Mouse (Mus musculus): ENCODE measurements at regions not wholly inside any gene's neighbourhood (a gene's known extent, or its start where the extent isn't known, plus 50 kb on each side); places are given as distances from the start of the nearest gene placed in this dataset.

DNA sequence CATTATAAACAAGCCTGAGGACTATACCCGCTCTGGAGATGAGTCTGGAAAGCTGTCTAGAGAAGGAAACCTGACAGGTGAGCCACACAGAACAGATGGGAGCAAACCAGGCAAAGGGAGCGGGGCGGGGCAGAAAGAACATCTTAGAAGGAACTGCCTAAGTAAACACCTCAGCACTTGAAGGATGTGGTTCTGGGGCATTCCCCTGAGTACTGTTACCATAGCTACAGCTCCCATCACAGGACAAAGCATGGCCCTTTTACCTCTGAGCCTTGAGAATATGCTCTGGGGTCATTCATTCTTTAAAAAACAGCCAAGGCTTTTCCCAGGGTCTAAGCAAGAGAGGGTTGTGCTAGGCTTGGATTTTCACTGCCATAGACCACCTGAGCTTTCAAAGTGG, 127.6 kb downstream of the Rpap3 start:
- no peak for DNase-seq (ENCODE audit: low spot score in 2 of 2)

DNA sequence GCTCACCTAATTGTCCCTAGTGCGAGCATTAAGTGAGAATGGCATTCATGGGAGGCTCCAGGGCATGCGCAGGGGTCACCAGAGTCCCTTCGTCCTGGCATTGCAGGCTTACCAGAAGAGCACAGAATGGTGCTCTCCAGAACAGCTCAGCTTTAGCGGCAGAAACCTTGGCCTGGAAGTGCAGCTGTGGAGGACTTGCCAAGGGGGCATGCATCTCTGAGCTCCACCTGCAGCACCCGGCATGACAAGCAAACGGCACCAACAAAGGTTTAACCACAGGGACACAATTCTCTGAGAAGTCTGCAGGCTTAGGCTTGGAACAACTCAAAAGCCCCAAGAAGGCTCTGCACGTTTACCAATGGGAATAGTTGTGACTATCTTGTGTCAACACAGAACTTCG, 128.4 kb downstream of the Rpap3 start:
- no peak for DNase-seq (ENCODE audit: low spot score in 2 of 2)

DNA sequence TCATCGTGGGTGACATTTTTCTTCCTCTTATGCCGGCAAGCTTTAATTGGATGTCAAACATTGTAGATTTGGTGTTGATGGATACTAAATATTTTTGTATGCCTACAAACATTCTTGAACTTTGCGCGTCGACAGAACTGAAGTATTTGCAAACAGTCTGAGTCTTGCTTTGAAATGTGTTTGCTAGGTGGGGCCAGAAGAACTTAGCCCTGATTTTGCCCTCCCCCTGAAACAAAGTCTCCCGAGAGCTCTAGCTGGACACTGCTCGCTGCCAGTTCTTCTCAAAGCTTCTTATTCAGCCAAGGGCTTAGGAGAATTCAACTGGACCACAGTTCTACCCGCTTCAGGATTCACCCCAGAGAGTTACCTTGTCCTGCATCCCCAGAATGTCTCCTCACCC, 133.0 kb downstream of the Rpap3 start:
- no peak for DNase-seq (ENCODE audit: low spot score in 2 of 2)

DNA sequence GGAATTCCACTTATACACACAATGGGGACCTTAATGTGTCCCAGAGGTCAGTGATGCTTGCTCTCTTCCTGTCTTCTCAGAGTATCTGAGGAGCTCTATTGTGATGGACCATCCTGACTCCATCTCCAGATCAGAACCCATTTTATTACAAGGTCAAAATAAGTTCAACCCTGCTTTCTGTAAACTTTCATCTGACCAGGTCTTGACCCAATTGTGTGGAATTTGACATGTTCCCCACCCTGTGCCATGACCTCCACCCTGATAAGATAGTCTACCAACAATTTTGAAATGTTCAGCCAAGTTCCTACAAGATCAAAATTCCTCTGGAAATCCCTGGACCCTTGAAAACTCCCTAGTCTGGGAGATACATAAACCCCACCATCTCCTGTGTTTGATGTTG, 133.7 kb downstream of the Rpap3 start:
- no peak for DNase-seq (ENCODE audit: low spot score in 2 of 2)

DNA sequence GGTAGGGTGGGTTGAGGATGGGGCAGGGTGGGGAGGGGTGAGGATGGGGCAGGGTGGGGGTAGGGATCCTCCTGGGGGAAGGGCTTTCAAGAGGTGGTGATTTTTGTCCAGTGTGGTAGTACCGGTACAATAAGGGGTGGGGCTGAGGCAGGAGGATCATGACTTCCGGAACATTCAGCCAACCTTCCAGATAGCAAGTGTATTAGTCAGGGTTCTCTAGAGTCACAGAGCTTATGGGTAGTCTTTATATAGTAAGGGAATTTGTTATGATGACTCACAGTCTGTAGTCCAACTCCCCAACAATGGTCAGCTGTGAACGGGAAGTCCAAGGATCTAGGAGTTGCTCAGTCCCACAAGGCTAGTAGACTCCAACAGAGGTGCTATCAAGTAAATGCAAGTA, 145.5 kb downstream of the Rpap3 start:
- DNase-seq (ENCODE audit: low spot score in 2 of 2) = no peak

DNA sequence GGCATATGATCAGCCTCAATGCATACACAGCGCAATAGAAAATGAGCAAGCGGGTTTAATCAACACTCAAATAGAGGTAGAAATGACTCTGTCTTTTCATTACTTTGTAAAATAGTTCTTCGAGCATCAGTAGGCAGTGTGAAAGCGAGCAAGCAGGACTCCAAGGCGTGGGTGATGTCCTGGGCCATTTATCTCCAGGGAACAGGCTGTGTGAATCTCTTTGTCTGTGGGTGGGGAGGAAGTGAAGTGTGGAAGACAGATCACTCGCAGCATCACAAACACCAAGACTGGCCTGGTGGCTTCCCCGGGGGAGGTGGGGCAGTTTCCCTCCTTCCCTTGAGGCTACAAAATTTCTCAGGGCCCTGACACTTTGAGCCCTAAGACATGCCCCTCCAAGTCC, 146.9 kb downstream of the Rpap3 start:
- no peak for DNase-seq (ENCODE audit: low spot score in 2 of 2)

DNA sequence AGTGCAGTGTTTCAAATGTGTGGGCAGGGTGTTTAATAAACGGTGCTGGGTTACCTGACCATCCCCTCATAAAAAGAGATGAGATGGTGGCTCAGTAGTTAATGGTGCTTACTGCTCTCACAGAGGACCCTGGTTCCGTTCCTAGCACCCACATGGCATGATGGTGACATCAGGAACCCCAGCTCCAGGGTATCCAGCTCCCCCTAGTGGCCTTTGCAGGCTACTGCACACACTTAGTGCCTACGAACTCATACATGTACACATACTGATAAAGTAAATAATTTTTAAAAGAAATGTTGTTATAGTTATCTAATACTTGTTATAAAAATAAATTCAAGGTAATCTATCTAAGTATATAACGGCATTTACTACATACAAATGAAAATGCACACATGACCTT, 157.3 kb downstream of the Rpap3 start:
- no peak for DNase-seq (ENCODE audit: low spot score in 2 of 2)

DNA sequence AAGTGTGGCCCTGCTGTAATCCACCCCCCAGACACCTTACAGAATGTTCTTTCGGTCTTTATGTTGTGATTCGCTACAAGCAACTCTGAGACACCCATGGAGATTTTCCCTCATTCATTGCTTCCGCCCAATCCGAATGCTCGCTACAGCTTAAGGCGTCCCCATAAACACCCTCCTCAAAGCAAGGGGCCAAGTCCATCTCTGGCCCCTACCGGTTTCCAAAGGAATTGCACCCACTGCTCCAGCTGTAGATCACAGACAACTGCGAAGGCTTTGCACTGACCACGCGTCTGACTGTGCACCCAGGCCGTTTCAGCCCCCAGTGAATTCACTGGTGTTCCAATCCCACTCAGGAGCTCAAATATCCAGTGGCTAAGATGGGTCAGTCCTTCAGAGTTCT, 160.6 kb downstream of the Rpap3 start:
- DNase-seq (ENCODE audit: low spot score in 2 of 2) = no peak

DNA sequence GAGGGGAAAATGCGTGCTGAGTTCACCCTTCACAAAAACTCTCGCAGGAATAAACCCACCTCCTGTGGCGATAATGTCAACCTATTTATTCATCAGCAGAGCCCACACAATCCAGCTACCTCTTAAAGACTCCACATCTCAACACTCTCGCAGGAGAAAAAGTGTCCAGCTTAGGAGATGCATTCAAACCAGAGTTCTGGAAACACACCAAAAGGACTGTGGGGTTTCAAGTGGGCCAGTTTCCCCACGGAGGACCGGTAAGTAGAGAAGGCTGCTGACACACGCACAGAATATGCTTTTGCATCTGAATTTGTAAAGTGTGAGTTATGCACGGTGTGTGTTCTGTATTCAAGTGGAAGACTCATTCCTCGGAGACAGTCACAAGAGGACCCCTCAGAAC, 164.0 kb downstream of the Rpap3 start:
- DNase-seq (ENCODE audit: low spot score in 2 of 2) = no peak

DNA sequence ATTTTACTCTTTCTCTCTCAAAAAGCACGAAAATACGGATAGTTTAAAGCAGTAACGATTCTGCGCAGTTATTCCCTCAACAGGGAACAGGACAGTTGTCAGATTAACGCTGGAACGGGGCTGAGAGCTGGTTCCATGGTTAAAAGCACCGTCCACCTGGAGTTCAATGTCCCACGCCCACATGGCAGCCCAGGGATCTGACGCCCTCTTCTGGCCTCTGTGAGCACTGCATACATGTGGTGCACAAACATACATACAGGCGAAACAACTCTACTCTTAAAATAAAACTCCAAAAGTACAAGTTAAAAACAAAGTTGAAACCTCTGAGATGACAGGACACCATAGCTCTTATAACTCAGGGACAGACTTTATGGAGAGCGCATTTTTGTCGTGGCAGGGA, 169.5 kb downstream of the Rpap3 start:
- DNase-seq (ENCODE audit: low spot score in 2 of 2) = no peak

DNA sequence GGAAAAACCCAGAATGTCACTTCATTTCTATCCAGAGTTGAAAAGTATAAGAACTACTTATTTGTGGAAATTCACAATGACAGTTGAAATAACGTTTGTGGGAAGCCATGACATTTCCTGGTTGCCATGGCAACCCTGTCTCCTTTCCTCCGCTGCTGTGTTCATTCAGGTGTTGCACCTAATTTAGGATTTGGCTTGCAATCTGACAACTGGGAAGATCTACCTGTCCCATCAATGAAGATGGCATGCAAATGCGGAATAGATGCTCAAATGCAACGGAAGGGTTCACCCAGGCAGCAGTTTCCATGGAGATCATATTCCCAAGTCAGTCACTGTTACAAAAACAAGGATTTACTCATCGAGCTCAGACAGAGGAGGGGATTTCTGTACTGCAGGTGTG, 170.7 kb downstream of the Rpap3 start:
- DNase-seq (ENCODE audit: low spot score in 2 of 2) = peak in 1 of 2 experiments; percentile 22

DNA sequence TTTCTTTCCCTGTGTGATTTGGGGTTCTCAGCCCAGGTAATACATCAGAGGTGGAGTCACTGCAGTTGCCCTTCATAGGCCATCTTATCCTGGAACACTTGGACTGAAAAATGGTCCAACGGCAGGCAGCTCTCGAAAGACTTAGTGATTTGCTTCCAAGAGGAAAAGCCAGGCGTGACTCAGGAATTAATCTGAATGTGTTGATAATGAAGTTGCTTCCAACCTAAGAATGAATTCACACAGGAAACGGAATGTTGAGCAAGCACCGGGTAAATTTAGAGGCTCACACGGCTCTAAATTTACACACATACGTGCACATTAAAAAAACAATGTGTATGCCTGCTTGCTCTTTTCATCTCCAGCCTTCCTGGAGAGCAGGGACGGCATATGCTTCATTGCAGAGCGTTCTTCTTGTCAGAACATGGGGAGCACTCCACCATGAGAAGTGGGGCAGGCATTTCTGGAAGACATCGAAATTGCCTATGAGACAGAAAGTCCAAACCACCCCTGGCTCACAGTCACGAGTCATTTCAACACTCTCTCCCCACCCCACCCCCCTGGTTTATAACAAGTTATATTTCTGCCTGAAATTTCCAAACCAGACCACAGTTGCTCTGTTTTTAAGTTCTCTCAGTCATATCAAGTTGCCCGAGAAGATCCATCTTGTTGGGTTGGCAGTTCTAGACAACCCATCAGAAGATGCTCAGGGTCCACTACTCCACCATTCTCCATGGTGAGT, 171.9 kb downstream of the Rpap3 start:
- DNase-seq (ENCODE audit: low spot score in 2 of 2) = no peak

DNA sequence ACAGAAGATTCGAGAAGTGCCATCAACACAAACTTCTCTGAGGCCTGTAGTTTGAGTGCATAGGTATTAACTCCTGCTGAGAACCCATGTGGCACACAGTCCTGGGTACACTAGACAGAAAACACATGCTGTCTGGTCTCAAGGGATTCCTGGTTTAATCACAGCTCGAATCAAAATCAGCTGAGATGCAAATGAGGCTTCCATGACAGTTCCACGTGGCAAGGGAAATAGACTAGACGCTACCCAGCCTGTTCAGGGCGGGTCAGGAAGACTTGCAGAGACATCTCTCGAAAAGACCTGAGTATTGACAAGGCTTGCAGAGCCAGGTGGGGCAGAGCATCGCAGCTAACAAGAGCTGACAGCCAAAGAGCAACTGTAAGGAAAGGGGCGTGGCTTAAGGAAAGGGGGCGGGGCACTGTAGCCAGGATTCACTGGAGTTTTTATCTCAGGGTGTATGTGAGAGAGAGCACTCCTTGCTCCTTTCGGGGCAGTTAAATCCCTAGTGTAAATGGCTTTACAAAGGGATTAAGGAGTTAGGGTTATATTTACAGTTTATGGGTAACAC, 173.2 kb downstream of the Rpap3 start:
- no peak for DNase-seq (ENCODE audit: low spot score in 2 of 2)

DNA sequence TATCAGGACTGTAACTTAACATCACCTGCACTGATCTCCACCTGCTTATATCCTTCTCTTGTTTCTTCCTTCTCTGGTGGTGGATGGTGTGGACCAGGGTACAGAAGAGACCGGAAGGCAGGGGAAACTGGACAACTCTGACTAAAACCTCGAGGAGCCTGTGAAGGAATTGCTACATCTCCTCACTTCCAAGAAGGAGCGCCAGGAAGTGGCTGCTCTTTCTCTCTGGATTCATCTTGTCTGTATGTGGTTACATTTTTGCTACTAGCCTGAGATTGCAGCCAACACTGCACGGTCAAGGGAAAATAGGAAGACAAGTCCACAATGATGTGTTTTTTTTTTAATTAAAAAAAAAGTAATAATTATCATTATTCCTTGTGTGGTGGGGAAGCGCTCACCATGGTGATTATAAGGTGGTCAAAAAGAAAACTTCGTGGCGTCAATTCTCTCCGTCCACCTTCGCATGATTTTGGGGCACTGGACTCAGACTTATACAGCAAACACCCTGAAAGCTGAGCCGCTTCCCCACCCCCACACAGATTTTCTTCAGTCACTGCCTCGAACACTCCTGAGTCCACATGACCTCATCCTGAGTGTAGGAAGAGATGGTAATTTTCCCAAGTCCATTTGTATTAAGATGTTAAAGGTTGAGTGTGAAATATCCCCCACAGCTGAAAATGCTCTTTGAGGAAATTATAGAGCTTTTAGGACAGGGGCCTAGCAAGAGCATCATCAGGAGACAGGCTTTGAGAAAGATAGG, 177.2 kb downstream of the Rpap3 start:
- DNase-seq (ENCODE audit: low spot score in 2 of 2) = no peak

DNA sequence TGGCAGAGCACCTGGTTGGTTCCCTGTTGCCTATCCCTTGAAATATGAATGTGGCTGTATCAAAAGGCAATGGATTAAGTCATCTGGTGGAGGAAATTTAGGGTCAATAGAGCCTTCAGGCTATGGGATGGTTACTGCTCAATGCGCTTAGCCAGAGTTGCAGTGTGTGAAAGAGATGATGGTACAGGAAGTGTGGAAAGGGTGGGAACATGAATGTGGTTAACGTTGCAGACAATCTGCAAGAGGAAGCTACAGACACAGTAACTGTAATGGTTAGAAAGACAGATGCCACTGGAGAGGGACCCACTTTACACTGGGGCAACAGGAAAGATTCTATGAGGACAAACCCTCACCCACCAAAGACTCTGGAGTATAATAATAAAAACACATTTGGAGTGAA, 185.2 kb downstream of the Rpap3 start:
- DNase-seq (ENCODE audit: low spot score in 2 of 2) = no peak

DNA sequence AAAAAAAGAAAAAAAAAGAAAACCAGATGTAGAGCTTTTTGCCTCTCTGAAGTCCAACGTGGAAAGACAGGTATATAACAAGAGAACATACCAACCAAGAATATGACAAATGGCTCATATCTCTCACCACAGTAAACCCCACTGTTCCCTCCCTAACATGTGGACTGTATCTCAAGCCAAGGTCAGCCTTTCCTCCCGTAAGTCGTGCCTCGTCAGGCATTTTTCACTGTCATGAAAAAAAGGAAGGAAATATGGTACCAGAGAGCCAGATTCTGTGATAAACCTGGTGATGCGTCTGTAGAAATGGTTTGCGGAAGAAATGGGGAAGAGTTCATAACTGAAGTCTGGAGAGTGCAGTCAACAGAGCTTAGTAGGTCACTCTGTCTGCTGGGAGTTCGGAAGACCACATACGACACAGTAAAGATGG, 185.7 kb downstream of the Rpap3 start:
- DNase-seq (ENCODE audit: low spot score in 2 of 2) = no peak

DNA sequence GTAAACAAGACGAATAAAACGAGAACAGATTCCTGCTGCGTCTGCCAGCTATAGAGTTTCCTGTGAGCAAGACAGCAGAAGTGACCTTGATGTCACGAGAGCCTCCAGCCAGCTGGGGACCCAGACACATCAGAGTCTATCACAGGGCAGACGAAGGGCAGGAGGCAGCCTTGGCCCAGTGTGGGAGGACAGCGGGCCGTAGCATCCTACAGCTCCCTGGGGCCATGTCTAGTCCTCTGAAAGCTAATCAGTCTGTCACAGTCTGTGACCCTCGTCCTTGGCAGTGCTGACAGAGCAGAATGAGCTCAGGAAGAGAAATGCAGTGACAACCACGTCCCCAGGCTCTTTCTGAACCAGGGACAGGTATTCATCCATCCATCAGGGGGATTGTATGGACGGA, 187.7 kb downstream of the Rpap3 start:
- no peak for DNase-seq (ENCODE audit: low spot score in 2 of 2)

DNA sequence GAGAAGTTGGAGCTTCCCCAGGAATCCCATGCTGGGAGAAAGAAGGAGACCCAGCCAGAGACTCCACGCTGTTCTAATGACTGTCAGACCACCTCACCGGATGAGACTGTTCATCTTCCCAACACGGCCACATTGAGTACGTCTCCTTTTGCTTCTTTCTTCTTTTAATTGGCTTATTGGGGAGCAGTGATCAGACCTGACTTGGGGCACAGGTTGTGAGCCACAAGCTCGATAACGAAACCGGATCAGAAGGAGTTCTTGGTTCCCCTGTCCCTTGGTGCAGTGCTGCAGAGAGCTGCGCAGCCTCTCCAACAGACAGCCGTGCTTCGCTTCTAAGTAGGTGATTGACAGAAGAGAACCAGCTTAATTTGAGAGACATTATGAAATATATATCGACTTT, 188.4 kb downstream of the Rpap3 start:
- DNase-seq (ENCODE audit: low spot score in 2 of 2) = no peak

DNA sequence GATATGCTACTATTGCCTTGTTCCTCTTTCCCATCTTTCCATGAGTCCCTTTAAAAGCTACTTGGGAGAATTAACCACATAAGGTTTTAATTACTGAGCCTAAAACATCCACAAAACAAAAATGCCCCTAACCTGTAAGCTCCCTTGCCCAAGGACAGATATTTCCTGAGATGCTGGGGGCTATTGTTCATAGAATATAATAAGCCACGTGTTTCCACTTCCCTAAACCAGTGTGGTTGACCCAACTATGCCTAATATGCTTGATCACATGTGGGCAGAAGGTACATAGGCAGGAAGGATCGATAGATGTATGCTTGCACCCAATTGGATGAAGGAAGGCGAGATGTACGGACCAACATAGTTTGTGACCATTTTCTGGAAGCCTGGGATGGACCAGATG, 189.9 kb downstream of the Rpap3 start:
- DNase-seq (ENCODE audit: low spot score in 2 of 2) = no peak

DNA sequence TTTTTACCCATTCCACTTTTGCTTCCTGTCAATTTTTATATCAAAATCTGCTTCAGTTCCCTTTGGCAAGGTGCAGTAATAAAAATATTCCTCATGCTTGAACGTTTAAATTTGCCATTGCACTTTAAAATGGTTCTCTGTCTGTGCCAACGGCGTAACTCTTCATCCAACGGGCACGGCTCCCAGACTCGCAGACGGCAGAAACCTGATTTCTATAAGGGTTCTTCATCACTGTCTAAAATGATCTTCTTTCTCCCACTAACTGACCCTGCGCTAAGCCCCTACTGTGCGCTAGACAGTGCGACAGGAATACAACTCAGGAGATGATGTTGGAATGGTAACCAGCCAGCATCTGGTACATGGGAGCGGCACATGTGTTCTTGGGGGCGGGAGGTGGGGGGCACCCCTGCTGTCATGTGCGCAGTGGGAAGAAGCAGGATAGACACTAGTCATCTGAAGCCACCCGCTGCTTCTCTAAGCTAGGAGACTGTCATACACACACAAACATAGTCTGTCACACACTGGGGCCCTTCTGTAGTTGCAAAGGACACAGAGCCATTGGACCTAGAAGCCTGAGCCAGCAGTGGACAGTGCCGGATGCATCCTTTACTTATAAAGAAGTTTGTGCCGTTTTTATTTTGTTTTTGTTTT, 197.8 kb downstream of the Rpap3 start:
- DNase-seq (ENCODE audit: low spot score in 2 of 2) = peak; percentile 21 to 29

DNA sequence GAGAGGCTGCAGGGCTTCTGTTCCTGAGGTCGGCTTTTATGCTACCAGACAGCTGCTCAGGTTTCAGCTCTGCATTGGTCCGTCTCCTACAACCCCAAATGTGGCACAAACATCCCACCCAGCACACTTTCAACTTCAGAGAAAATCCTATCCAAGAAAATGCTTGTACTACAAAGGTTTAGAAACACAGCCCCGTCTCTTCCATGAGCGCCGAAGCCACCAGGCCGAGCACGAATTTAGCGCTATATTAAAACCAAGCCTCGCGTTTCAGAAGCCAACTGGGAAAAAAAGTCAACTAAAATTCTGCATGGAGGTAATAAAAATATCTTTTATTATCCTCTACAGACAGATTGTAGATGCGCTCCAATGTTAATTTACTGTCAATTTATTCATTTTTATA, 198.4 kb downstream of the Rpap3 start:
- no peak for DNase-seq (ENCODE audit: low spot score in 2 of 2)

DNA sequence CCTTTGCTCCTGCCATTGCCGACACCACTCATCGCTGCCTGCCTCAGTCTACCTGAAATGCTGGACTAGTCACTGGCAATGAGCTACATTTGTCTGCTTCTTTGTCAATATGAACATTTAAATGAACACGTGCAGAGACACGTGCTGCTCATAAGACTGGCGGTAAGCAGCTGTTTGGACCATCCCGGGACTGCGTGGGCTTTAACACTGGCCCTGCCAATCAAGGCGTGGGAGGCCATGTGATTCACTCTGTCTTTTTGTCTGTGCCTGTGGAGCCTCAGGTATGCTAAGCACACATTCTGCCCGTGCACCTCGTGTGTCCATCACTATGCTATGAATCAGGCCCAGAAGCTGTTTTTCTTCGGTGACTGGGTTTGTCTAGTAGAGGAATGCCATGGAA, 199.9 kb downstream of the Rpap3 start:
- peak; percentile 11 to 33 for DNase-seq (ENCODE audit: low spot score in 2 of 2)

DNA sequence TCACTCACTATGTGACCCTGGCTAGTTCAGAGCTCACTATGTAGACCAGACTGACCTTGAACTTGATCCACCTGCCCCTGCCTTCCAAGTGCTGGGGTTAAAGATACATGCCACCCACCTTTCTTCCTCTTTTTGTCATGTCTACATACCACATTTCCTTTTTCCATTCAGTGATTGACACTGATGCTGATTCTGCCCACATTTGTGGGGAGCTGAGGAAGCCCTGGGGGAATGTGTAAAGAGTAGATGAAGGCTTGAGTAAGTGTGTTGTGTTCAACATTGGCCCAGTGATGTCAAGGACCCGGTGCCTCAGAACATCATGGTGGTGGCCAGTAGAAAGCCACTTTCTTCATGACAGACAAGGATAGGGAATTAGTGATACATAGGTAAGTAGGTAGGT, 201.3 kb downstream of the Rpap3 start:
- no peak for DNase-seq (ENCODE audit: low spot score in 2 of 2)

Data from frontal cortex, postnatal 10 days (tissue).